Mouse (Mus musculus) neural tube, embryonic 11.5 days (tissue): ENCODE results near the gene Slc25a22. TPM values are rescaled to one million over a fixed set of nuclear protein-coding genes. Genes with fewer than 3 reads are reported as not detected.
A peak's percentile ranks its signal among the peaks of the same experiment; 100 is the strongest.
"Not testable (repeated sequence)": the region's sequence is repeated elsewhere in the genome, so short reads cannot be mapped to it uniquely, and the experiment has no call there.

Experiments used
- ATAC-seq: fragments of 200-750 bp; cut with Nextera tagmentation; 2 replicates; pipeline ENCODE4 v1.8.0; 2017; ENCODE audit warnings: moderate number of reproducible peaks, mild to moderate bottlenecking, moderate TSS enrichment, moderate library complexity; ENCODE audit not compliant: insufficient read depth, low FRiP score, low TSS enrichment
- DNase-seq: peaks from one replicate; pipeline ENCODE4 v3.0.0-alpha.2; 2015; ENCODE audit warnings: low spot score
- H3K27ac ChIP-seq: fragments of 300-500 bp; sonication (generic); 2 replicates; pipeline ENCODE4 v1.5.1; 2014; ENCODE audit warnings: low read depth, mild to moderate bottlenecking, low read length
- H3K27me3 ChIP-seq: fragments of 300-500 bp; sonication (generic); 2 replicates; pipeline ENCODE4 v1.6.1; 2014; ENCODE audit warnings: mild to moderate bottlenecking, low read length, mixed read lengths; ENCODE audit not compliant: control insufficient read depth, insufficient read depth
- H3K36me3 ChIP-seq: fragments of 300-500 bp; sonication (generic); 2 replicates; pipeline ENCODE4 v1.6.1; 2014; ENCODE audit warnings: mild to moderate bottlenecking, low read length, moderate library complexity, mixed read lengths; ENCODE audit not compliant: control insufficient read depth, insufficient read depth
- H3K4me1 ChIP-seq: fragments of 300-500 bp; sonication (generic); 2 replicates; pipeline ENCODE4 v1.6.1; 2014; ENCODE audit warnings: low read length, mixed read lengths; ENCODE audit not compliant: control insufficient read depth, insufficient read depth
- H3K4me2 ChIP-seq: fragments of 300-500 bp; sonication (generic); 2 replicates; pipeline ENCODE4 v1.6.1; 2014; ENCODE audit warnings: low read depth, mild to moderate bottlenecking, moderate library complexity
- H3K4me3 ChIP-seq: fragments of 300-500 bp; sonication (generic); 2 replicates; pipeline ENCODE4 v1.5.1; 2014; ENCODE audit warnings: low read depth, low read length
- H3K9ac ChIP-seq: fragments of 300-500 bp; sonication (generic); 2 replicates; pipeline ENCODE4 v1.6.1; 2014; ENCODE audit warnings: mild to moderate bottlenecking, low read length
- H3K9me3 ChIP-seq: fragments of 300-500 bp; sonication (generic); 2 replicates; pipeline ENCODE4 v1.6.1; 2016; ENCODE audit warnings: low read length; ENCODE audit not compliant: control insufficient read depth
- WGBS: fragments of 180-500 bp; shearing (Covaris S2); extraction: QIAGEN DNeasy Blood & Tissue Kit; methylation state at CpG from one replicate; pipeline ENCODE4 v1.1.7; 2014; 5-methylcytosine and 5-hydroxymethylcytosine counted together
- polyA plus RNA-seq: library from polyadenylated mRNA; unstranded; fragments of >200 nt; fragmentation: Nextera tagmentation; extraction: Ambion mirVana; gene quantifications from 2 replicates; pipeline ENCODE4 v1.2.1, GENCODE M21; 2014

The Slc25a22 gene
- polyA plus RNA-seq, 1 experiment from 2014 or later: 45.8 TPM

GRCm38 (mm10) chr7:141457236-141457635 is 19.5 kb upstream of the Slc25a22 start:
- Histone ChIP-seq H3K27me3 (peaks cover 26% of the 10 kb centered on the region), H3K4me1 (peaks cover 11% of the 10 kb centered on the region), H3K4me2 (no peak overlapping the region), H3K27ac (no peak overlapping the region), H3K9ac (no peak overlapping the region), H3K36me3 (no peaks in the 10 kb centered on the region), H3K4me3 (no peak overlapping the region), H3K9me3 (no peaks in the 10 kb centered on the region)
- 92% methylated on average over 14 of the region's 14 CpGs for WGBS
- DNase-seq (no peak), ATAC-seq (no peak)

DNA sequence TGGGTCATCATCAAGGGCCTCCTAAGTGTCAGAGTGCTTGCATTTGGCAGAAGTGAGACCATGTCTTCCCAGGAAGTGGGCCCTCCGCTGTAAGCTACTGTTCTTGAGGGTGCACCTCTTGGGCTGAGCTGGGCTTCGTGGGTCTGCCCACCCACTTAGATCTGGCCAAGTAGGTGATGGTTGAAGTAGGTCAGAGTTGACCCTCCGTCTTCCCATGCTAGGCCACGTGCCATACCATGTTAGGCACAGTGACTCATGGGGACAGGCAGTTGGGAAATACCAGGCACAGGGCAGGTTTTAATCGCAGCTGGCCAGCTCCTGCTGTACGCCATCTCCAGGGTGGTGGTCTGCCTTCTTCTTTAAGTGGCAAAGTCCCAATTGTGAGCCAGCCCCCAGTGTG is 19.0 kb upstream of the Slc25a22 start:
- ATAC-seq (no peak), DNase-seq (no peak)
- Histone ChIP-seq H3K9ac (no peak overlapping the region), H3K4me2 (no peak overlapping the region), H3K4me1 (peaks cover 7% of the 10 kb centered on the region), H3K9me3 (no peaks in the 10 kb centered on the region), H3K4me3 (no peak overlapping the region), H3K27ac (no peak overlapping the region), H3K27me3 (peaks cover 21% of the 10 kb centered on the region), H3K36me3 (peaks cover 2% of the 10 kb centered on the region; the same call in 1 of the 2 replicates)
- WGBS: 93% methylated on average over 6 of the region's 6 CpGs

GRCm38 (mm10) chr7:141455610-141456314 is 18.1 kb upstream of the Slc25a22 start:
- Histone ChIP-seq H3K4me3 (peak overlapping the region; percentile 46), H3K9ac (peak overlapping the region; percentile 62), H3K36me3 (peaks cover 5% of the 10 kb centered on the region), H3K27me3 (peaks cover 11% of the 10 kb centered on the region), H3K9me3 (no peaks in the 10 kb centered on the region), H3K4me1 (peaks cover 6% of the 10 kb centered on the region), H3K27ac (peak overlapping the region; percentile 67; the same call in 1 of the 2 replicates), H3K4me2 (peak overlapping the region; percentile 66)
- peak; percentile 47 for DNase-seq
- ATAC-seq: peak; percentile 17; the same call in 1 of the 2 replicates
- WGBS: 2% methylated on average over 23 of the region's 23 CpGs

GRCm38 (mm10) chr7:141454967-141455551 is 17.4 kb upstream of the Slc25a22 start, which contains the start of gene Pnpla2:
Gene Pnpla2, plus strand, starts transcription at chr7:141455198.
- Histone ChIP-seq H3K4me2 (peak within 1 kb of the TSS; percentile 66), H3K36me3 (peaks cover 5% of the 10 kb centered on the region), H3K9ac (peak within 1 kb of the TSS; percentile 62), H3K9me3 (no peaks in the 10 kb centered on the region), H3K4me3 (peak within 1 kb of the TSS; percentile 46), H3K27ac (peak within 1 kb of the TSS; percentile 67; the same call in 1 of the 2 replicates), H3K27me3 (peaks cover 4% of the 10 kb centered on the region; the same call in 1 of the 2 replicates), H3K4me1 (peaks cover 6% of the 10 kb centered on the region)
- ATAC-seq (peak; percentile 80), DNase-seq (peak; percentile 92)
- under 1% methylated on average over 45 of the region's 45 CpGs for whole genome bisulfite sequencing

- Histone ChIP-seq H3K27me3 (no peaks in the 10 kb centered on the region), H3K4me3 (no peak overlapping the region), H3K9ac (no peak overlapping the region), H3K4me2 (no peak overlapping the region), H3K27ac (no peak overlapping the region), H3K4me1 (peaks cover 9% of the 10 kb centered on the region), H3K9me3 (no peaks in the 10 kb centered on the region), H3K36me3 (peaks cover 9% of the 10 kb centered on the region)
- ATAC-seq: no peak
- no peak for DNase-seq
- 79% methylated on average over 2 of the region's 2 CpGs for WGBS
These were observed 15.9 kb upstream of the Slc25a22 start for GRCm38 (mm10) chr7:141453636-141454035.

DNA sequence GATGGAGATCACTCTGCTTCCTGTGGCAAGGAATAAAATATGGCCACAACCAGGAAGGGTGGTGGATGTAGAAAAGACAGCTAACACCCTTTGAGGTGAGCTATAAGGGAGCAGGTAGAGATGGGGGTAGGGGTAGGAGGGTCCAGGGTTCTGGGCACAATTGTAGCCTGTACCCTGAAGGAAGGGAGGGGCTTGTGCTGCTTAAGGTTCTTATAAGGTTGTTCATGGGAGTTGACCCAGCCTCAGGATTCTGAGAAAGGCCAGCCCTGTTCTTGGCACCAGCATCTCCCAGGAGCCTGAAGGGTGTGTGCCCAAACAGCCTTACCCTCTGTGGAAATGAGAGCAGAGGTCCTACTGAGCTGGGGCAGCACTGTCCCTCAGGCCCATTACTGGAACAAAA is 14.2 kb upstream of the Slc25a22 start:
- no peak overlapping the region for H3K9ac ChIP-seq
- H3K36me3 ChIP-seq: peaks cover 11% of the 10 kb centered on the region
- no peaks in the 10 kb centered on the region for H3K27me3 ChIP-seq
- ATAC-seq (no peak), DNase-seq (no peak)
- no peaks in the 10 kb centered on the region for H3K9me3 ChIP-seq
- no peak overlapping the region for H3K27ac ChIP-seq
- no peak overlapping the region for H3K4me2 ChIP-seq
- no peak overlapping the region for H3K4me3 ChIP-seq
- peaks cover 15% of the 10 kb centered on the region for H3K4me1 ChIP-seq

DNA sequence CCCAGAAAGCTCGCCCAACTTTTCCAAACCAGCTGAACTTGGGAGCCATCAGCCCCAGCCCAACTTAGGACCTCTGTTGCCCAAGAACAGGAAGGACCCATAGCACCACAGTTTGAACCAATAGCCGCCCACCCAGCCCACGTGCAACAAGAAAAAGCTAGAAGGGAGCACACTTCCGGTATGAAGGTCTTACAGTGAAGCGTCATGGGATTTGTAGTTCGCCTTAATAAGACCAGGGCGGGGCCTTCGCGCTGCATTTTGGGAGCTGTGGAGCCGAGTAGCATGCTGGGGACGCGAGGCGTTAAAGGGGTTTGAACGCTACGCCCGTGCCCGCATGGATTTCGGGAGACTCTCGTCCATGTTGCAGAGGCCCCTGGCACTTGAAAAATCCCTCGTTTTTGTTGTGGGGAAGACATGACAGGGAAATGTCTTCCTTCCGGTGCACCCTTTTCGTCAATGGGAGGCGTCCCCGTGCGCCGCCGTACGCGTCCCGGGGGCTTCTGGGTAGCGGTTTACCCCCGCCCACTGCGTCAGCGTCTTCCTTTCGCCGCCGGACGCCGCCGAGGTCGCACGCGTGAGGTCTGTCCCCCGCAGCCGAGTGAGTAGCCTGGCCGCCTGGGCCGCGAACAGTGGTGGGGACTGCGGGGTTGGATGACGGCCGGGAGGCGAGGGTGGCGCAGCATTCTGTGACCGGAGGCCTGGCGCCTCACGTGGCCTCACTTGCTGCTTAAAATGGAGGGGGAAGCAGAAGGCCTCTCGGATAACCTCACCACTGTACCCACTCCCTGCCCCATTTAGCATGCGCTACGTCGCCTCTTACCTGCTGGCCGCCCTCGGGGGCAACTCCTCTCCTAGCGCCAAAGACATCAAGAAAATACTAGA is 9.7 kb upstream of the Slc25a22 start, which contains the start of gene Rplp2:
TSS of gene Rplp2 (plus strand) at position 261 of the 882 bp plus-strand sequence.
- DNase-seq: peak; percentile 94
- WGBS: under 1% methylated on average over 63 of the region's 63 CpGs
- peak within 1 kb of the TSS; percentile 77 for H3K27ac ChIP-seq
- H3K9me3 ChIP-seq: no peaks in the 10 kb centered on the region
- H3K4me2 ChIP-seq: peak within 1 kb of the TSS; percentile 79
- peak; percentile 89 for ATAC-seq
- no peaks in the 10 kb centered on the region for H3K27me3 ChIP-seq
- H3K36me3 ChIP-seq: peaks cover 11% of the 10 kb centered on the region
- H3K9ac ChIP-seq: peak within 1 kb of the TSS; percentile 85
- H3K4me3 ChIP-seq: peak within 1 kb of the TSS; percentile 85
- H3K4me1 ChIP-seq: peaks cover 19% of the 10 kb centered on the region

DNA sequence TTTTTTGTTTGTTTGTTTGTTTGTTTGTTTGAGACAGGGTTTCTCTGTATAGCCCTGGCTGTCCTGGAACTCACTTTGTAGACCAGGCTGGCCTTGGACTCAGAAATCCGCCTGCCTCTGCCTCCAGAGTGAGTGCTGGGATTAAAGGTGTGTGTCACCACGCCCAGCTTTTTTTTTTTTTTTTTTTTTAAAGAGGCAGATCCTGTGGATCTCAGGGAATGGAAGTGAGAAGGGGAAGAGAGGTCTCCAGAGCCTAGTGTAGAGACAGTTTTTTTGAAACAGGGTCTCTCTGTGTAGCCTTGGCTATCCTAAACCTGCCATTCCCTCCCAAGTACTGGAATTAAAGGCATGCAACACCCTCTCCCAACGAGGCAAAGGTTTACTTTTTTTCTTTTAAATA is 8.7 kb upstream of the Slc25a22 start:
- H3K27me3 ChIP-seq, H3K4me2 ChIP-seq, H3K9ac ChIP-seq, H3K27ac ChIP-seq, H3K9me3 ChIP-seq, ATAC-seq, H3K36me3 ChIP-seq, DNase-seq, H3K4me3 ChIP-seq: not testable (repeated sequence)
- 85% methylated on average over 3 of the region's 3 CpGs for WGBS
- peaks cover 22% of the 10 kb centered on the region for H3K4me1 ChIP-seq
